Comparison of ENCODE assay signal across 8 mouse cellular contexts in genomic region chr7:82272875-82273274, GRCm38 (mm10).
A peak's percentile ranks its signal among the peaks of the same experiment; 100 is the strongest.
DNase-seq lines count a peak whose midpoint lies in the region; ATAC-seq and TF ChIP-seq lines count a peak whose summit lies in the region.
"Not testable (repeated sequence)": the region's sequence is repeated elsewhere in the genome, so short reads cannot be mapped to it uniquely, and the experiment has no call there.

No protein-coding gene starts in this region.

- not testable (repeated sequence) for H3K9me3 ChIP-seq in CH12.LX (replicated peaks; ENCODE audit: low read length); heart, postnatal 0 days (replicated peaks; ENCODE audit: control insufficient read depth, low read length); limb, embryonic 14.5 days (ENCODE audit: control insufficient read depth, low read length); midbrain, embryonic 14.5 days (ENCODE audit: control insufficient read depth, low read length)

- not testable (repeated sequence) for H3K27ac ChIP-seq in CH12.LX (ENCODE audit: insufficient read depth, low read depth); heart, postnatal 0 days (ENCODE audit: low read depth); limb, embryonic 14.5 days (replicated peaks; ENCODE audit: low read depth, low read length); midbrain, embryonic 14.5 days (replicated peaks; ENCODE audit: low read depth, low read length)

- not testable (repeated sequence) for ATAC-seq in heart, postnatal 0 days (ENCODE audit: insufficient read depth, low read depth); limb, embryonic 14.5 days (ENCODE audit: low FRiP score, low read depth); midbrain, embryonic 14.5 days (ENCODE audit: low FRiP score, low TSS enrichment)

- H3K9ac ChIP-seq in CH12.LX (ENCODE audit: insufficient read depth, low read depth); heart, postnatal 0 days (replicated peaks; ENCODE audit: low read depth, low read length); limb, embryonic 14.5 days (ENCODE audit: low read depth, low read length, severe bottlenecking); midbrain, embryonic 14.5 days (replicated peaks; ENCODE audit: low read length): not testable (repeated sequence)

- WGBS in heart, postnatal 0 days = 30% methylated on average over 5 of the region's 5 CpGs
- WGBS in limb, embryonic 14.5 days = 30% methylated on average over 5 of the region's 5 CpGs
- 19% methylated on average over 5 of the region's 5 CpGs for WGBS in midbrain, embryonic 14.5 days

- peak; percentile 71 to 72 for TF ChIP-seq CTCF in CH12.LX (conservative IDR thresholded peaks at IDR 0.05 in 1 of 2, IDR thresholded peaks at IDR 0.05 in 1 of 2; ENCODE audit: low read depth in 2 of 2, low read length in 2 of 2)
- peak; percentile 68; the same call in 1 of the 2 replicates for TF ChIP-seq CTCF in brain, embryonic 14.5 days (IDR thresholded peaks at IDR 0.05; ENCODE audit: borderline replicate concordance, extremely low read depth, insufficient read depth, insufficient read length)
- peak; percentile 81 for TF ChIP-seq CTCF in heart, postnatal 0 days (IDR thresholded peaks at IDR 0.05; ENCODE audit: low read depth)

- H3K79me2 ChIP-seq in CH12.LX (replicated peaks; ENCODE audit: control insufficient read depth, extremely low read depth, insufficient read depth, poor library complexity, severe bottlenecking) = not testable (repeated sequence)

- in situ Hi-C loops in CH12.LX (cut with MboI; ENCODE audit: low pct_ligation_motif_present, low pct_unique_long_range_greater_than_20kb, low sequenced_read_pairs) = loop anchor here (25.0 kb wide), 1 partner anchor 486 kb away; the partner anchor contains the start of gene 3110040N11Rik

- not testable (repeated sequence) for H3K4me1 ChIP-seq in CH12.LX (ENCODE audit: control insufficient read depth in 1 of 2, insufficient read depth in 2 of 2); heart, postnatal 0 days (ENCODE audit: control insufficient read depth, insufficient read depth); limb, embryonic 14.5 days (ENCODE audit: control insufficient read depth, insufficient read depth, low read length); midbrain, embryonic 14.5 days (ENCODE audit: control insufficient read depth, insufficient read depth, low read length)

- peaks cover 17% of the 10 kb centered on the region for H3K27me3 ChIP-seq in CH12.LX (replicated peaks)
- not testable (repeated sequence) for H3K27me3 ChIP-seq in heart, postnatal 0 days (ENCODE audit: control insufficient read depth, insufficient read depth, low read length); limb, embryonic 14.5 days (ENCODE audit: control insufficient read depth, insufficient read depth, low read length); midbrain, embryonic 14.5 days (ENCODE audit: control insufficient read depth, insufficient read depth, low read length)

- TF ChIP-seq POLR2A in CH12.LX (IDR thresholded peaks at IDR 0.05; ENCODE audit: low read depth, low read length); brain, embryonic 14.5 days (IDR thresholded peaks at IDR 0.05; ENCODE audit: borderline replicate concordance, extremely low read depth, insufficient read depth, insufficient read length, poor library complexity, severe bottlenecking); limb, embryonic 14.5 days (IDR thresholded peaks at IDR 0.05; ENCODE audit: borderline replicate concordance, extremely low read depth, insufficient read depth, insufficient read length): not testable (repeated sequence)

- not testable (repeated sequence) for TF ChIP-seq EP300 in CH12.LX (IDR thresholded peaks at IDR 0.05; ENCODE audit: low read length); heart, postnatal 0 days (IDR thresholded peaks at IDR 0.05; ENCODE audit: low read depth)

- H3K4me2 ChIP-seq in CH12.LX (ENCODE audit: insufficient read depth, low read depth, poor library complexity, severe bottlenecking); heart, postnatal 0 days (ENCODE audit: low read depth, low read length); limb, embryonic 14.5 days (replicated peaks; ENCODE audit: low read depth, low read length, severe bottlenecking); midbrain, embryonic 14.5 days (ENCODE audit: low read length): not testable (repeated sequence)

- peak; percentile 23 for DNase-seq in CH12.LX (ENCODE audit: extremely low read depth)
- peak; percentile 75 for DNase-seq in brain, embryonic 14.5 days (ENCODE audit: low read depth)
- peak; percentile 54 for DNase-seq in embryo, embryonic 11 days
- DNase-seq in heart, postnatal 0 days (ENCODE audit: low spot score) = not testable (repeated sequence)
- peak; percentile 14 to 20 for DNase-seq in kidney, adult 8-10 months
- DNase-seq in limb, embryonic 14.5 days (ENCODE audit: low spot score) = peak; percentile 49
- peak; percentile 81 for DNase-seq in midbrain, embryonic 14.5 days
- peak; percentile 39 for DNase-seq in thymus, postnatal 0 days (ENCODE audit: low spot score)

- TF ChIP-seq RAD21 in CH12.LX (IDR thresholded peaks at IDR 0.05; ENCODE audit: low read depth, low read length) = peak; percentile 74

- not testable (repeated sequence) for H3K36me3 ChIP-seq in CH12.LX (replicated peaks in 1 of 2; ENCODE audit: control insufficient read depth in 1 of 2, insufficient read depth in 1 of 2, low read length in 1 of 2); heart, postnatal 0 days (replicated peaks; ENCODE audit: control insufficient read depth, insufficient read depth, low read length); limb, embryonic 14.5 days (ENCODE audit: control insufficient read depth, insufficient read depth, low read length); midbrain, embryonic 14.5 days (ENCODE audit: control insufficient read depth, insufficient read depth, low read length)

- dilution Hi-C loops in CH12.LX (cut with MboI; ENCODE audit: extremely low pct_ligation_motif_present, extremely low pct_unique_long_range_greater_than_20kb, low sequenced_read_pairs) = not testable (repeated sequence)

- H3K4me3 ChIP-seq in CH12.LX (replicated peaks in 1 of 3; ENCODE audit: low read depth in 2 of 3, low read length in 2 of 3, poor library complexity in 1 of 3); heart, postnatal 0 days (ENCODE audit: low read depth, low read length); limb, embryonic 14.5 days (replicated peaks; ENCODE audit: low read length); midbrain, embryonic 14.5 days (replicated peaks; ENCODE audit: low read depth, low read length): not testable (repeated sequence)

TF ChIP-seq in CH12.LX, 34 proteins besides CTCF, POLR2A, EP300 and RAD21:
- TF ChIP-seq SMC3 (IDR thresholded peaks at IDR 0.05; ENCODE audit: low read depth, low read length) (peak; percentile 47), ZC3H11A (IDR thresholded peaks at IDR 0.05; ENCODE audit: low read depth, low read length) (peak; percentile 6; the same call in 1 of the 2 replicates)
